Mouse (Mus musculus): ENCODE measurements around the gene Tmem270.

GRCm38 (mm10) chr5:134913352-134913751 is 6.8 kb upstream of the Tmem270 start:
- TF ChIP-seq CTCF (IDR thresholded peaks at IDR 0.05; ENCODE audit: low read depth, low read length) = no peak
- no peak for TF ChIP-seq POLR2A (IDR thresholded peaks at IDR 0.05; ENCODE audit: insufficient read depth, low read length)
